Mouse (Mus musculus) E14TG2a.4 (cell line): ENCODE results near the gene Eci1.

ENCODE experiments used
- CTCF ChIP-seq: conservative IDR thresholded peaks from 2 replicates; pipeline ENCODE4 v1.5.1; 2014; ENCODE audit warnings: low read length
- NANOG ChIP-seq: IDR thresholded peaks from 2 replicates; pipeline ENCODE4 v1.6.1; 2014; ENCODE audit warnings: borderline replicate concordance, low read length, mixed read lengths
- POU5F1 ChIP-seq: IDR thresholded peaks from 2 replicates; pipeline ENCODE4 v1.6.1; 2014; ENCODE audit warnings: low read length, borderline replicate concordance

- TF ChIP-seq CTCF (peak; percentile 62), POU5F1 (no peak), NANOG (no peak)
Observed at GRCm38 (mm10) chr17:24389865-24390264, 36.6 kb upstream of the Eci1 start.
